Mouse (Mus musculus): ENCODE data around the gene Cradd. TPM values are rescaled to one million over a fixed set of nuclear protein-coding genes. Genes with fewer than 3 reads are reported as not detected.

The Cradd gene
- polyA plus RNA-seq, 1 experiment from 2014 or later: 14.8 TPM

GRCm38 (mm10) chr10:95314019-95314418 lies 9.9 kb downstream of the Cradd start:
- no peak for ATAC-seq (ENCODE audit: low read depth)
- 29% methylated on average over 5 of the region's 5 CpGs for WGBS
- Histone ChIP-seq H3K9me3 (no peaks in the 10 kb centered on the region), H3K4me1 (replicated peaks) (peaks cover 65% of the 10 kb centered on the region), H3K4me2 (no peak overlapping the region), H3K27me3 (0 out of 2 replicates have a peak, but pooled peaks cover 1% of the 10 kb centered on the region), H3K9ac (no peak overlapping the region), H3K27ac (replicated peaks) (no peak overlapping the region), H3K36me3 (no peaks in the 10 kb centered on the region), H3K4me3 (no peak overlapping the region)

GRCm38 (mm10) chr10:95313524-95313923 lies 10.4 kb downstream of the Cradd start:
- H3K4me3 ChIP-seq: no peak overlapping the region
- H3K9ac ChIP-seq: no peak overlapping the region
- H3K27ac ChIP-seq (replicated peaks): no peak overlapping the region
- no peaks in the 10 kb centered on the region for H3K9me3 ChIP-seq
- H3K27me3 ChIP-seq: 0 out of 2 replicates have a peak, but pooled peaks cover 4% of the 10 kb centered on the region
- no peak overlapping the region for H3K4me2 ChIP-seq
- H3K36me3 ChIP-seq: no peaks in the 10 kb centered on the region
- WGBS: 79% methylated on average over 9 of the region's 9 CpGs
- ATAC-seq (ENCODE audit: low read depth): no peak
- peaks cover 66% of the 10 kb centered on the region for H3K4me1 ChIP-seq (replicated peaks)

- no peak overlapping the region for H3K9ac ChIP-seq
Measured at GRCm38 (mm10) chr10:95310688-95311441, 13.1 kb downstream of the Cradd start.

GRCm38 (mm10) chr10:95309412-95310322 lies 14.3 kb downstream of the Cradd start:
- 0 out of 2 replicates have a peak, but pooled peaks cover 4% of the 10 kb centered on the region for H3K27me3 ChIP-seq
- WGBS: 42% methylated on average over 13 of the region's 13 CpGs
- peaks cover 38% of the 10 kb centered on the region for H3K4me1 ChIP-seq (replicated peaks)
- no peak overlapping the region for H3K27ac ChIP-seq (replicated peaks)
- no peaks in the 10 kb centered on the region for H3K36me3 ChIP-seq
- ATAC-seq (ENCODE audit: low read depth): no peak
- H3K9me3 ChIP-seq: no peaks in the 10 kb centered on the region
- H3K9ac ChIP-seq: peak overlapping the region; percentile 17; the same call in 1 of the 2 replicates
- no peak overlapping the region for H3K4me3 ChIP-seq
- no peak overlapping the region for H3K4me2 ChIP-seq

More at GRCm38 (mm10) chr10:95310688-95311441, 13.1 kb downstream of the Cradd start:
- Histone ChIP-seq H3K27ac (replicated peaks) (peak overlapping the region; percentile 87), H3K9me3 (no peaks in the 10 kb centered on the region), H3K4me2 (peak overlapping the region; percentile 31), H3K36me3 (no peaks in the 10 kb centered on the region), H3K4me1 (replicated peaks) (peaks cover 47% of the 10 kb centered on the region), H3K27me3 (0 out of 2 replicates have a peak, but pooled peaks cover 4% of the 10 kb centered on the region), H3K4me3 (no peak overlapping the region)
- ATAC-seq (ENCODE audit: low read depth): peak; percentile 80
- WGBS: 4% methylated on average over 21 of the region's 21 CpGs

GRCm38 (mm10) chr10:95308991-95309390 lies 14.9 kb downstream of the Cradd start:
- no peak overlapping the region for H3K4me3 ChIP-seq
- no peak for ATAC-seq (ENCODE audit: low read depth)
- no peaks in the 10 kb centered on the region for H3K36me3 ChIP-seq
- H3K4me2 ChIP-seq: no peak overlapping the region
- no peak overlapping the region for H3K9ac ChIP-seq
- no peaks in the 10 kb centered on the region for H3K9me3 ChIP-seq
- H3K4me1 ChIP-seq (replicated peaks): peaks cover 31% of the 10 kb centered on the region
- no peak overlapping the region for H3K27ac ChIP-seq (replicated peaks)
- 80% methylated on average over 12 of the region's 12 CpGs for WGBS
- H3K27me3 ChIP-seq: 0 out of 2 replicates have a peak, but pooled peaks cover 4% of the 10 kb centered on the region

GRCm38 (mm10) chr10:95307916-95308315 lies 16.0 kb downstream of the Cradd start:
- no peaks in the 10 kb centered on the region for H3K36me3 ChIP-seq
- no peaks in the 10 kb centered on the region for H3K9me3 ChIP-seq
- peaks cover 25% of the 10 kb centered on the region for H3K4me1 ChIP-seq (replicated peaks)
- H3K27me3 ChIP-seq: 0 out of 2 replicates have a peak, but pooled peaks cover 4% of the 10 kb centered on the region
- H3K4me3 ChIP-seq: no peak overlapping the region
- no peak for ATAC-seq (ENCODE audit: low read depth)
- 87% methylated on average over 5 of the region's 5 CpGs for WGBS
- no peak overlapping the region for H3K9ac ChIP-seq
- no peak overlapping the region for H3K27ac ChIP-seq (replicated peaks)
- no peak overlapping the region for H3K4me2 ChIP-seq

- Histone ChIP-seq H3K36me3 (no peaks in the 10 kb centered on the region), H3K27ac (replicated peaks) (no peak overlapping the region), H3K4me1 (replicated peaks) (peaks cover 23% of the 10 kb centered on the region), H3K4me3 (no peak overlapping the region), H3K27me3 (0 out of 2 replicates have a peak, but pooled peaks cover 4% of the 10 kb centered on the region), H3K9me3 (no peaks in the 10 kb centered on the region), H3K4me2 (no peak overlapping the region), H3K9ac (no peak overlapping the region)
- WGBS: 45% methylated on average over 11 of the region's 11 CpGs
- no peak for ATAC-seq (ENCODE audit: low read depth)
Measured at GRCm38 (mm10) chr10:95306824-95307552, 16.9 kb downstream of the Cradd start.

GRCm38 (mm10) chr10:95304240-95304639 lies 19.7 kb downstream of the Cradd start:
- peaks cover 4% of the 10 kb centered on the region; the same call in 1 of the 2 replicates for H3K4me1 ChIP-seq (replicated peaks)
- no peak overlapping the region for H3K4me3 ChIP-seq
- no peak for ATAC-seq (ENCODE audit: low read depth)
- no peak overlapping the region for H3K4me2 ChIP-seq
- 0 out of 2 replicates have a peak, but pooled peaks cover 4% of the 10 kb centered on the region for H3K27me3 ChIP-seq
- H3K27ac ChIP-seq (replicated peaks): no peak overlapping the region
- H3K36me3 ChIP-seq: no peaks in the 10 kb centered on the region
- 59% methylated on average over 4 of the region's 4 CpGs for WGBS
- H3K9me3 ChIP-seq: no peaks in the 10 kb centered on the region
- no peak overlapping the region for H3K9ac ChIP-seq

- no peaks in the 10 kb centered on the region for H3K9me3 ChIP-seq
- no peak overlapping the region for H3K4me3 ChIP-seq
- H3K27me3 ChIP-seq: no peaks in the 10 kb centered on the region
- WGBS: 52% methylated on average over 12 of the region's 12 CpGs
- no peak for ATAC-seq (ENCODE audit: low read depth)
- H3K4me1 ChIP-seq (replicated peaks): peaks cover 8% of the 10 kb centered on the region
- no peak overlapping the region for H3K4me2 ChIP-seq
- H3K36me3 ChIP-seq: no peaks in the 10 kb centered on the region
- no peak overlapping the region for H3K27ac ChIP-seq (replicated peaks)
- no peak overlapping the region for H3K9ac ChIP-seq
Measured at GRCm38 (mm10) chr10:95302211-95303163, 21.4 kb downstream of the Cradd start.

- whole genome bisulfite sequencing: 84% methylated on average over 8 of the region's 8 CpGs
- Histone ChIP-seq H3K36me3 (no peaks in the 10 kb centered on the region), H3K4me1 (replicated peaks) (peaks cover 20% of the 10 kb centered on the region), H3K4me3 (no peak overlapping the region), H3K27ac (replicated peaks) (no peak overlapping the region), H3K4me2 (no peak overlapping the region), H3K9me3 (no peaks in the 10 kb centered on the region), H3K27me3 (no peaks in the 10 kb centered on the region), H3K9ac (no peak overlapping the region)
- ATAC-seq (ENCODE audit: low read depth): no peak
Measured at GRCm38 (mm10) chr10:95300178-95300793, 23.6 kb downstream of the Cradd start.
